Mouse (Mus musculus) forebrain, embryonic 11.5 days (tissue): ENCODE data around the gene Cdkal1. TPM values are rescaled to one million over a fixed set of nuclear protein-coding genes. Genes with fewer than 3 reads are reported as not detected.

Source experiments
- ATAC-seq: fragments of 200-750 bp; cut with Nextera tagmentation; replicated peaks from 2 replicates; pipeline ENCODE4 v1.8.0; 2017; ENCODE audit warnings: moderate TSS enrichment; ENCODE audit not compliant: low FRiP score
- DNase-seq: peaks from one replicate; pipeline ENCODE4 v3.0.0-alpha.2; 2017; ENCODE audit warnings: low spot score
- H3K27ac ChIP-seq: fragments of 300-500 bp; sonication (generic); 2 replicates; pipeline ENCODE4 v1.5.1; 2014; ENCODE audit warnings: low read depth, low read length
- H3K27me3 ChIP-seq: fragments of 300-500 bp; sonication (generic); 2 replicates; pipeline ENCODE4 v1.6.1; 2014; ENCODE audit warnings: mild to moderate bottlenecking, low read length, mixed read lengths; ENCODE audit not compliant: control insufficient read depth, insufficient read depth
- H3K36me3 ChIP-seq: fragments of 300-500 bp; sonication (generic); 2 replicates; pipeline ENCODE4 v1.6.1; 2014; ENCODE audit warnings: mild to moderate bottlenecking, low read length, moderate library complexity, mixed read lengths; ENCODE audit not compliant: control insufficient read depth, insufficient read depth
- H3K4me1 ChIP-seq: fragments of 300-500 bp; sonication (generic); replicated peaks from 2 replicates; pipeline ENCODE4 v1.6.1; 2014; ENCODE audit warnings: low read length, mixed read lengths; ENCODE audit not compliant: control insufficient read depth, insufficient read depth
- H3K4me2 ChIP-seq: fragments of 300-500 bp; sonication (generic); 2 replicates; pipeline ENCODE4 v1.6.1; 2014; ENCODE audit warnings: low read depth, mild to moderate bottlenecking, low read length, moderate library complexity, mixed read lengths; ENCODE audit not compliant: severe bottlenecking
- H3K4me3 ChIP-seq: fragments of 300-500 bp; sonication (generic); 2 replicates; pipeline ENCODE4 v1.5.1; 2014; ENCODE audit warnings: low read depth, low read length
- H3K9ac ChIP-seq: fragments of 300-500 bp; sonication (generic); 2 replicates; pipeline ENCODE4 v1.6.1; 2014; ENCODE audit warnings: low read length
- H3K9me3 ChIP-seq: fragments of 300-500 bp; sonication (generic); 2 replicates; pipeline ENCODE4 v1.6.1; 2016; ENCODE audit warnings: low read length, mixed read lengths; ENCODE audit not compliant: control insufficient read depth
- WGBS: fragments of 180-500 bp; shearing (Covaris S2); extraction: QIAGEN DNeasy Blood & Tissue Kit; methylation state at CpG from one replicate; pipeline ENCODE4 v1.1.7; 2014; 5-methylcytosine and 5-hydroxymethylcytosine counted together
- polyA plus RNA-seq: library from polyadenylated mRNA; unstranded; fragments of >200 nt; fragmentation: Nextera tagmentation; extraction: Ambion mirVana; gene quantifications from 2 replicates; pipeline ENCODE4 v1.2.1, GENCODE M21; 2014

Gene Cdkal1
- polyA plus RNA-seq, 1 experiment from 2014 or later = 38.9 TPM

DNA sequence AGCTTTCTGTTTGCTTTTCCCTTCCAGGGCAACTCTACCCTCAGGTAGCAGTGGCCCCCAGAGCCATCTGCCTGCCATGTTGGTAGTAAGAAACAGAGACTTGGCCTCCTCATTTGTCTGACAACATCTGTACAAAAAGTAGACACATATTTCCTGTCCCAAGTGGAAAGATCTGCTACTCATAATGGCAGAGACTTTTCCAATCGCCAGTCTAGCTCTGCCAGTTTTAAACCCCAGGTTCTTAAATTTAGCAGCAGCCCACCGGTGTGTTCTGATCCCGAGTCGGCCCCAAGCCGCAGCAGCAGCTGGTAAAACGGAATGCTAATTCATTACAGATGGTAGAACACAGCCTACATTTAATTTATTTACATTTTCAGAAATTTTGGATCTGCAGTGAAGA, 251.9 kb downstream of the Cdkal1 start:
- Histone ChIP-seq H3K4me2 (no peak overlapping the region), H3K9me3 (no peaks in the 10 kb centered on the region), H3K4me3 (no peak overlapping the region), H3K27ac (no peak overlapping the region), H3K4me1 (peaks cover 1% of the 10 kb centered on the region; the same call in 1 of the 2 replicates), H3K36me3 (no peaks in the 10 kb centered on the region), H3K27me3 (no peaks in the 10 kb centered on the region), H3K9ac (no peak overlapping the region)
- WGBS = 85% methylated on average over 6 of the region's 6 CpGs
- DNase-seq = no peak
- ATAC-seq = no peak

DNA sequence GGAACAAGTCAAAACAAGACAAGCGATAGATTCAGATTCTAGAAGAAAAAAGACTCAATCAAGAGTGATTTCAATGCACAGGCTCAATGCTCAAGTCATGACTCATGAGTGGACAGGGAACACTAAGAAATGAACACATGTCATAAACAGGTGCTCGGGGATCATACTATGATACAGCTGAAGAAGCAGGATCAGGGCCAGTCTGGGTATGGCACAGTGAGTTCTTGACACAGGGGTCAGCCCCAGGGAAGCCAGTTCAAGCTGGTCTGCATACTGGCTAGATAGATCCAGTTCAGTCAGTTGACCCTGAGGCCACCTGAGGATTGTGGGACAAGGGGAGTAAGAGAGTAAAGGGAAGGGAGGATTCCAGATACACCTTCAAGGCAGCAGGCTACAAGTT, 254.4 kb downstream of the Cdkal1 start:
- no peaks in the 10 kb centered on the region for H3K36me3 ChIP-seq
- no peak overlapping the region for H3K9ac ChIP-seq
- H3K27ac ChIP-seq = no peak overlapping the region
- no peaks in the 10 kb centered on the region for H3K4me1 ChIP-seq
- H3K4me3 ChIP-seq = no peak overlapping the region
- no peaks in the 10 kb centered on the region for H3K27me3 ChIP-seq
- no peaks in the 10 kb centered on the region for H3K9me3 ChIP-seq
- 93% methylated on average over 2 of the region's 2 CpGs for WGBS
- H3K4me2 ChIP-seq = no peak overlapping the region
- no peak for DNase-seq
- ATAC-seq = no peak

DNA sequence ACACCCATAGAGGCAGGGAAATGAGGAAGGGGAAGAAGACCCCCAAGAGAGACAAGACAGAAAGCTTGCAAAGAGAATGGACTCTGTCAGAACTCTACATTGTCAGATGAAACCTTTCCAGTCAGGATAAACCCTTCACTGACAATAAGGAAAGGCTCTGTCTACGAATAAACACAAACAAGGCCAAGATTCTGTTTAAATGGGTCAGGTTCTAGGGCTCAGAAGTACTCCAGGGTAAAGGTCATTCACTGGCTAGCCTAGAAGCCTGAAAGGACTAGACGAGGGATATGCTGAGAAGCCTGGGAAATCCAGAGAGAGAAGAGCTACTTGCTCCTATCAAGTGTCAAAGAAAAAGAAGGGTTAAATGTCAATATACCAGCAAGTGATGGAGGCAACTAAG, 255.8 kb downstream of the Cdkal1 start:
- no peaks in the 10 kb centered on the region for H3K27me3 ChIP-seq
- no peaks in the 10 kb centered on the region for H3K9me3 ChIP-seq
- H3K4me1 ChIP-seq = no peaks in the 10 kb centered on the region
- 66% methylated on average over 2 of the region's 2 CpGs for WGBS
- ATAC-seq (no peak), DNase-seq (no peak)
- H3K4me3 ChIP-seq = no peak overlapping the region
- H3K9ac ChIP-seq = no peak overlapping the region
- H3K36me3 ChIP-seq = no peaks in the 10 kb centered on the region
- no peak overlapping the region for H3K4me2 ChIP-seq
- H3K27ac ChIP-seq = no peak overlapping the region

DNA sequence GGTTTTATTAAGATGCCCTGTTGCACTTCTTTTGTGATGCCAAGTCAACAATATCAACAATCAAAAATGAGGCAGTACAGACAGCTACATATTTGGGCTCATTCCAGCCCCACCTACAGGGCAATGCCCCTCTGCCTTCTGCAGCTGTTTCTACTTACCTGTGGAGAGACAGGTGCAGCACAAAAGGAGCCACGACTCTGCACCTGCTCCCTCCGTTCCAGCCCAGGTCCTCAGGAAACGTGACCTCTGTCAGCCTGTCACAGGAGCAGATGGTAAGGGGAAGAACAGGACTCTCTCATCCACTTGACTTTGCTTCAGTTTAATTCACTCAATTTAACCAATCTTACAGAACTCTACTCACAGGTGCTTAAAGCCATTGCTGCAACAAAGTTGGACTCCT, 258.7 kb downstream of the Cdkal1 start:
- WGBS = 58% methylated on average over 3 of the region's 3 CpGs
- Histone ChIP-seq H3K4me1 (no peaks in the 10 kb centered on the region), H3K4me3 (no peak overlapping the region), H3K4me2 (no peak overlapping the region), H3K9ac (no peak overlapping the region), H3K36me3 (no peaks in the 10 kb centered on the region), H3K27me3 (no peaks in the 10 kb centered on the region), H3K9me3 (peaks cover 4% of the 10 kb centered on the region), H3K27ac (no peak overlapping the region)
- DNase-seq = no peak
- ATAC-seq = no peak

DNA sequence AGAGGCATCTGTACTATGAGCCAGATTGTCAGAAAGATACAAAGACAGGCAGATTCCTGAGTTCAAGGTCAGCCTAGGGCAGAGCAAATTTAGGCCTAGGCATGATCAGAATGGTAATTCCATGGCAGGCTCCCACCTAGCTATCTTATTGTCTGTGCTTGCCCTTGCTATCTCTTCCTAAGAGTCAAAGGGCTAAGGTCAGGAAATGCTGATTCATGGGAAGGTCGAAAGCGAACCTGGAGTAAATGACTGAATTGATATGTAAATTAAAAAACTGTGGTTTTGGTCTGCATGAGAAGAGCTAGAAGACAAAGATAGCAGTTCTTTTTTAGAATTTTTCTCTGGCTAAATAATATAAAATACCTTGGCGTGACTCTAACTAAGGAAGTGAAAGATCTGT, 262.4 kb downstream of the Cdkal1 start:
- Histone ChIP-seq H3K4me3 (no peak overlapping the region), H3K27ac (no peak overlapping the region), H3K27me3 (no peaks in the 10 kb centered on the region), H3K4me2 (no peak overlapping the region), H3K9ac (no peak overlapping the region), H3K4me1 (no peaks in the 10 kb centered on the region), H3K36me3 (no peaks in the 10 kb centered on the region), H3K9me3 (peaks cover 4% of the 10 kb centered on the region)
- ATAC-seq (no peak), DNase-seq (no peak)
- WGBS = 98% methylated on average over 3 of the region's 3 CpGs

DNA sequence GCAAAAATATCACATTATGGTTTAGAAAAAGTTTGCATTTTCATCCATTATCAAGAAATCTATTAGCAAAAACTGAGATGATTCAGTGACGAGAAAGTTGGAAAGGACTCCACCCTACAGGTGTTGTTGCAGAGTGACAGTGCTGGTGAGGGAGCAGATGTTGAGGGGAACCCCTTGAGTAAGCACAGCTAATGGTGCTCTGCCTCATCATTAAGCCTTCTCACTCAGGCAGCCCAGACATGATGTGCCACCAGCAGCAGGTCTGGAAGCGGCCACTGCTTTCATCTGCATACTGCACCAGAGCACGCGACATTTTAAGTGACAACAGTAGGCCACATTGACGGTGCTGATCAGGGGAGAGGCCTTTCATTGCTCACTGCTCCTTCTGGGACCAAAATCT, 264.8 kb downstream of the Cdkal1 start:
- H3K4me1 ChIP-seq = no peaks in the 10 kb centered on the region
- H3K36me3 ChIP-seq = no peaks in the 10 kb centered on the region
- ATAC-seq = no peak
- WGBS = 86% methylated on average over 5 of the region's 5 CpGs
- no peak overlapping the region for H3K9ac ChIP-seq
- H3K4me3 ChIP-seq = no peak overlapping the region
- H3K27ac ChIP-seq = no peak overlapping the region
- no peaks in the 10 kb centered on the region for H3K27me3 ChIP-seq
- no peak overlapping the region for H3K4me2 ChIP-seq
- H3K9me3 ChIP-seq = peaks cover 4% of the 10 kb centered on the region
- DNase-seq = no peak

DNA sequence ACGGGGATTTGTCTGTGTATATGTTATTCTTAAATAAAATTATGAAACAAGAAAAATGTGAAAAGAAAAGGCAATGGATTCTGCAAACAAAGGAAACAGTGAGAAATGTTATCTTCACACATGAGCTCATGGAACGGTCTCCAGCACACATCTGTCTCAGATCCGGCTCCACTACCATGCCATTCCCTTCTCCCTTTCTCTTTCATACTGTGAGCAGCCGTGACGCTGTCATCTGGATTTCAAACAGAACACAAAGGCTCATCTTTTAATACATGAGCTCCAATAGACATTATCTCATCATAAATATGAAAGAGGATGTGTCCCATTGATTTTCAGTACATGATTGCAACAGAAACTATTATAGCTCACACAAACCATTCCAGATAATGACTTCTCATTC, 265.3 kb downstream of the Cdkal1 start:
- no peak overlapping the region for H3K4me3 ChIP-seq
- no peak for ATAC-seq
- H3K27ac ChIP-seq = no peak overlapping the region
- H3K36me3 ChIP-seq = no peaks in the 10 kb centered on the region
- H3K9me3 ChIP-seq = peaks cover 4% of the 10 kb centered on the region
- DNase-seq = no peak
- no peaks in the 10 kb centered on the region for H3K4me1 ChIP-seq
- 87% methylated on average over 5 of the region's 5 CpGs for WGBS
- no peak overlapping the region for H3K9ac ChIP-seq
- no peak overlapping the region for H3K4me2 ChIP-seq
- H3K27me3 ChIP-seq = no peaks in the 10 kb centered on the region

DNA sequence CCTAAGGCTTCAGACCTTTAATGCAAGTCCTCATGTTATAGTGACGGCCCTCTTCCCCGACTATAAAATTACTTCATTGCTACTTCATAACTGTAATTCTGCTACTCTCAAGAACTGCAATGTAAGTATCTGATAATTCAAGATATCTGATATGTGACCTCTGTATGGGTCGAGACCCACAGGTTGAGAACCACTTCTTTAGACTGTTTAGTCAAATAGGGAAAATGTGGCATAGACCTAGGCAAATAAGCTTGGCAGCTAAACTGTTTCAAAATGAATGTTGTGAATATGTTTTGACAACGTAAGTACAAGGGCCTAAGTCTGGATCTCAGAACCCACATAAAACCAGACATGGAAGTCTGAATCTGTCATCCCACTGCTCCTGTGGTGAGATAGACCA, 266.8 kb downstream of the Cdkal1 start:
- H3K9ac ChIP-seq = no peak overlapping the region
- no peak overlapping the region for H3K4me2 ChIP-seq
- DNase-seq (no peak), ATAC-seq (no peak)
- no peak overlapping the region for H3K4me3 ChIP-seq
- H3K4me1 ChIP-seq = no peaks in the 10 kb centered on the region
- H3K9me3 ChIP-seq = peaks cover 4% of the 10 kb centered on the region
- no peaks in the 10 kb centered on the region for H3K27me3 ChIP-seq
- no peaks in the 10 kb centered on the region for H3K36me3 ChIP-seq
- H3K27ac ChIP-seq = no peak overlapping the region
- 90% methylated on average over 4 of the region's 4 CpGs for WGBS

DNA sequence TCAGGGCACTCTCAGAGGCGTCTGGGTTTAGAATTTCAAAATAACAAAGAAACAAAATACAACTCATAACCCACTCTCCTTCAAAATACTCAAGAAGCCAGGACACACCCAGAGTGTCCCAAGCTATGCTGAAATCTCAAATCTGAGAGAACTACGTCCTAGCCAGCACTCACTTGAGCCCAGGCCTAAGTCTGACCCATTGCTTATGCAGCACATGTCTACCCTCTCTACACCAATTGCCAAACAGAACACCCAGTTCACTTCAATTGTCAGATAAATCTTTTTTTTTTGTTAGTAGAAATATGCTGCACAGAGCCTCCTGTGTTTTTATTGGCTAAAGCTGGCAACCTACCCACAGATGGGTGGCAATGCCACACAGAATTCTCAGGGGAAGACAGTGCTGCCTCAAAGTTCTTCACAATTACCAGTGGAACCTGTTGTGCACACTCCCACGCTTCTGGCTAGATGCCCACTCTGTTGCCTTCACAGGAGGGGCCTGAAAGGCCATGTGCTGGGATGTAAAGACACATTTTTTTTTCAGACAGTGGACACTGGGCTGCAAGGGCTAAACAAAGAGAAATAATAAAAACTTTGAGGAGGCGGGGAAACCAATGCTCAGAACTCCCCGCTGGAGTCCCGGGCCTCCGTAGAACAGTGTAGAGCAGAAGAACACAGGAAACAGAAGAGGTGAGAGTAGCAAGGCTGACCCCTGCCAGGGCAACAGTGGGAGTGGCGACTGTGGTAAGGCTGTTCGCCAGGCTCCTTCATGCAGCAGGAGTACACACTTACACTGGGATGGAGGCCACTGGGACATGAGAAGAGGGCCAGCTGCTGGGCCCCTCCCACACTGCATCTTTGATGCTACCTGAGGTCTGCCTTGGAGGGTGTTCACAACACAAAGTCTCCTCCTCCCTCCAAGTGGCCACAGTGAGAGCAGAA, 273.4 kb downstream of the Cdkal1 start:
- H3K4me3 ChIP-seq = no peak overlapping the region
- no peaks in the 10 kb centered on the region for H3K27me3 ChIP-seq
- no peak overlapping the region for H3K27ac ChIP-seq
- H3K4me1 ChIP-seq = no peaks in the 10 kb centered on the region
- ATAC-seq (no peak), DNase-seq (no peak)
- no peaks in the 10 kb centered on the region for H3K9me3 ChIP-seq
- 81% methylated on average over 9 of the region's 9 CpGs for WGBS
- H3K9ac ChIP-seq = no peak overlapping the region
- H3K36me3 ChIP-seq = no peaks in the 10 kb centered on the region
- H3K4me2 ChIP-seq = no peak overlapping the region
